Mouse (Mus musculus) kidney, postnatal 0 days (tissue): Measurements from ENCODE around the gene Osbpl5. TPM values are rescaled to one million over a fixed set of nuclear protein-coding genes. Genes with fewer than 3 reads are reported as not detected.

Source experiments
- ATAC-seq: fragments of 200-750 bp; cut with Nextera tagmentation; replicated peaks from 2 replicates; pipeline ENCODE4 v1.8.0; 2017; ENCODE audit warnings: low read depth, moderate number of reproducible peaks, moderate TSS enrichment, moderate library complexity; ENCODE audit not compliant: low FRiP score
- DNase-seq: peaks from one replicate; pipeline ENCODE4 v3.0.0-alpha.2; 2016; ENCODE audit warnings: low spot score
- H3K27ac ChIP-seq: fragments of 300-500 bp; sonication (generic); 2 replicates; pipeline ENCODE4 v1.5.1; 2014; ENCODE audit warnings: mild to moderate bottlenecking
- H3K27me3 ChIP-seq: fragments of 300-500 bp; sonication (generic); 2 replicates; pipeline ENCODE4 v1.6.1; 2014; ENCODE audit warnings: low read length, mixed read lengths; ENCODE audit not compliant: insufficient read depth
- H3K36me3 ChIP-seq: fragments of 300-500 bp; sonication (generic); 2 replicates; pipeline ENCODE4 v1.6.1; 2014; ENCODE audit warnings: low read length, mixed read lengths; ENCODE audit not compliant: insufficient read depth
- H3K4me1 ChIP-seq: fragments of 300-500 bp; sonication (generic); replicated peaks from 2 replicates; pipeline ENCODE4 v1.6.1; 2014; ENCODE audit warnings: antibody characterized with exemption, low read length, mixed read lengths; ENCODE audit not compliant: insufficient read depth
- H3K4me2 ChIP-seq: fragments of 300-500 bp; sonication (generic); 2 replicates; pipeline ENCODE4 v1.6.1; 2014; ENCODE audit warnings: mild to moderate bottlenecking, low read length, moderate library complexity, mixed read lengths
- H3K4me3 ChIP-seq: fragments of 300-500 bp; sonication (generic); replicated peaks from 2 replicates; pipeline ENCODE4 v1.5.1; 2014; ENCODE audit warnings: low read depth, low read length
- H3K9ac ChIP-seq: fragments of 300-500 bp; sonication (generic); 2 replicates; pipeline ENCODE4 v1.6.1; 2014; ENCODE audit warnings: low read depth, low read length
- H3K9me3 ChIP-seq: fragments of 300-500 bp; sonication (generic); replicated peaks from 2 replicates; pipeline ENCODE4 v1.6.1; 2016; ENCODE audit warnings: low read length, inconsistent platforms, mixed read lengths
- CTCF ChIP-seq: IDR thresholded peaks from 2 replicates; pipeline ENCODE4 v1.5.1; 2016; ENCODE audit warnings: antibody characterized with exemption, low read depth, mild to moderate bottlenecking, moderate library complexity
- WGBS: fragments of 180-500 bp; shearing (Covaris S2); extraction: QIAGEN DNeasy Blood & Tissue Kit; methylation state at CpG from one replicate; pipeline ENCODE4 v1.1.7; 2014; 5-methylcytosine and 5-hydroxymethylcytosine counted together
- polyA plus RNA-seq: library from polyadenylated mRNA; unstranded; fragments of >200 nt; fragmentation: Nextera tagmentation; extraction: Ambion mirVana; gene quantifications from 2 replicates; pipeline ENCODE4 v1.2.1, GENCODE M21; 2015

Osbpl5 gene
- polyA plus RNA-seq, 1 experiment from 2014 or later, result 29.0 TPM

- DNase-seq (peak; percentile 40), ATAC-seq (no peak)
- Histone ChIP-seq H3K27me3 (no peaks in the 10 kb centered on the region), H3K4me1 (no peaks in the 10 kb centered on the region), H3K36me3 (peaks cover 51% of the 10 kb centered on the region), H3K9me3 (no peaks in the 10 kb centered on the region), H3K4me3 (no peak overlapping the region), H3K4me2 (no peak overlapping the region), H3K9ac (no peak overlapping the region), H3K27ac (no peak overlapping the region)
- WGBS, result 68% methylated on average over 2 of the region's 2 CpGs
- TF ChIP-seq CTCF, result peak; percentile 69
These were observed 60.6 kb downstream of the Osbpl5 start for GRCm38 (mm10) chr7:143696140-143696539.

- Histone ChIP-seq H3K4me2 (no peak overlapping the region), H3K27ac (no peak overlapping the region), H3K4me1 (no peaks in the 10 kb centered on the region), H3K27me3 (no peaks in the 10 kb centered on the region), H3K9me3 (no peaks in the 10 kb centered on the region), H3K9ac (no peak overlapping the region), H3K36me3 (peaks cover 56% of the 10 kb centered on the region), H3K4me3 (no peak overlapping the region)
- 91% methylated on average over 7 of the region's 7 CpGs for WGBS
- no peak for TF ChIP-seq CTCF
- no peak for ATAC-seq
- no peak for DNase-seq
These were observed 62.2 kb downstream of the Osbpl5 start for GRCm38 (mm10) chr7:143694550-143694949.

GRCm38 (mm10) chr7:143692746-143693510 lies 63.9 kb downstream of the Osbpl5 start:
- DNase-seq, result no peak
- Histone ChIP-seq H3K9ac (no peak overlapping the region), H3K27me3 (no peaks in the 10 kb centered on the region), H3K27ac (no peak overlapping the region), H3K4me3 (no peak overlapping the region), H3K36me3 (peaks cover 62% of the 10 kb centered on the region), H3K9me3 (no peaks in the 10 kb centered on the region), H3K4me1 (no peaks in the 10 kb centered on the region), H3K4me2 (no peak overlapping the region)
- no peak for ATAC-seq
- TF ChIP-seq CTCF, result no peak
- 94% methylated on average over 12 of the region's 12 CpGs for WGBS

- H3K4me3 ChIP-seq, result no peak overlapping the region
- no peaks in the 10 kb centered on the region for H3K27me3 ChIP-seq
- WGBS, result 98% methylated on average over 4 of the region's 4 CpGs
- ATAC-seq (no peak), DNase-seq (no peak)
- H3K9ac ChIP-seq, result no peak overlapping the region
- H3K27ac ChIP-seq, result no peak overlapping the region
- TF ChIP-seq CTCF, result no peak
- no peaks in the 10 kb centered on the region for H3K4me1 ChIP-seq
- H3K4me2 ChIP-seq, result no peak overlapping the region
- H3K36me3 ChIP-seq, result peaks cover 56% of the 10 kb centered on the region
- H3K9me3 ChIP-seq, result no peaks in the 10 kb centered on the region
These were observed 64.9 kb downstream of the Osbpl5 start for GRCm38 (mm10) chr7:143691909-143692308.

- no peak for TF ChIP-seq CTCF
- Histone ChIP-seq H3K9me3 (no peaks in the 10 kb centered on the region), H3K27me3 (no peaks in the 10 kb centered on the region), H3K9ac (no peak overlapping the region), H3K4me1 (no peaks in the 10 kb centered on the region), H3K36me3 (peaks cover 56% of the 10 kb centered on the region), H3K27ac (no peak overlapping the region), H3K4me2 (no peak overlapping the region), H3K4me3 (no peak overlapping the region)
- DNase-seq (no peak), ATAC-seq (no peak)
- 85% methylated on average over 5 of the region's 5 CpGs for WGBS
These were observed 65.6 kb downstream of the Osbpl5 start for GRCm38 (mm10) chr7:143691181-143691580.

- peaks cover 48% of the 10 kb centered on the region for H3K36me3 ChIP-seq
- 80% methylated on average over 4 of the region's 4 CpGs for WGBS
These were observed 66.8 kb downstream of the Osbpl5 start for GRCm38 (mm10) chr7:143689946-143690345.

More at GRCm38 (mm10) chr7:143689946-143690345, 66.8 kb downstream of the Osbpl5 start:
- Histone ChIP-seq H3K4me1 (no peaks in the 10 kb centered on the region), H3K27ac (no peak overlapping the region), H3K27me3 (no peaks in the 10 kb centered on the region), H3K4me3 (no peak overlapping the region), H3K9ac (no peak overlapping the region), H3K9me3 (no peaks in the 10 kb centered on the region), H3K4me2 (no peak overlapping the region)
- ATAC-seq, result no peak
- no peak for DNase-seq
- no peak for TF ChIP-seq CTCF
